Mouse (Mus musculus): Measurements from ENCODE around the gene Uqcrc2. TPM values are rescaled to one million over a fixed set of nuclear protein-coding genes. Genes with fewer than 3 reads are reported as not detected.

Uqcrc2 gene
- polyA plus RNA-seq, 1 experiment from 2014 or later: 189 TPM

- no peak overlapping the region for H3K4me2 ChIP-seq (replicated peaks)
- no peaks in the 10 kb centered on the region for H3K9me3 ChIP-seq
- WGBS: 29% methylated on average over 6 of the region's 6 CpGs
- no peak for ATAC-seq (ENCODE audit: low FRiP score, low read depth)
- H3K9ac ChIP-seq: no peak overlapping the region
- H3K27ac ChIP-seq: no peak overlapping the region
- H3K27me3 ChIP-seq: no peaks in the 10 kb centered on the region
- peaks cover 6% of the 10 kb centered on the region; the same call in 1 of the 2 replicates for H3K4me1 ChIP-seq
- peaks cover 20% of the 10 kb centered on the region for H3K36me3 ChIP-seq
- no peak overlapping the region for H3K4me3 ChIP-seq
Observed at GRCm38 (mm10) chr7:120695196-120695595, 60.2 kb downstream of the Uqcrc2 start.

- Histone ChIP-seq H3K4me2 (replicated peaks) (no peak overlapping the region), H3K27me3 (no peaks in the 10 kb centered on the region), H3K9ac (no peak overlapping the region), H3K36me3 (peaks cover 19% of the 10 kb centered on the region), H3K4me1 (peaks cover 6% of the 10 kb centered on the region; the same call in 1 of the 2 replicates), H3K27ac (no peak overlapping the region), H3K9me3 (no peaks in the 10 kb centered on the region), H3K4me3 (no peak overlapping the region)
- 71% methylated on average over 1 of the region's 1 CpGs for WGBS
- ATAC-seq (ENCODE audit: low FRiP score, low read depth): no peak
Observed at GRCm38 (mm10) chr7:120695641-120696040, 60.7 kb downstream of the Uqcrc2 start.

GRCm38 (mm10) chr7:120696331-120696730 is 61.4 kb downstream of the Uqcrc2 start:
- H3K9ac ChIP-seq: no peak overlapping the region
- ATAC-seq (ENCODE audit: low FRiP score, low read depth): no peak
- WGBS: 85% methylated on average over 2 of the region's 2 CpGs

GRCm38 (mm10) chr7:120699586-120699985 is 64.6 kb downstream of the Uqcrc2 start:
- no peak overlapping the region for H3K9ac ChIP-seq
- no peak overlapping the region for H3K4me2 ChIP-seq (replicated peaks)
- peaks cover 6% of the 10 kb centered on the region; the same call in 1 of the 2 replicates for H3K4me1 ChIP-seq
- peaks cover 5% of the 10 kb centered on the region; the same call in 1 of the 2 replicates for H3K36me3 ChIP-seq
- WGBS: 89% methylated on average over 6 of the region's 6 CpGs
- no peaks in the 10 kb centered on the region for H3K27me3 ChIP-seq
- no peaks in the 10 kb centered on the region for H3K9me3 ChIP-seq
- no peak overlapping the region for H3K4me3 ChIP-seq
- H3K27ac ChIP-seq: no peak overlapping the region
- ATAC-seq (ENCODE audit: low FRiP score, low read depth): no peak

More at GRCm38 (mm10) chr7:120696331-120696730, 61.4 kb downstream of the Uqcrc2 start:
- H3K9me3 ChIP-seq: no peaks in the 10 kb centered on the region
- no peaks in the 10 kb centered on the region for H3K27me3 ChIP-seq
- peaks cover 6% of the 10 kb centered on the region; the same call in 1 of the 2 replicates for H3K4me1 ChIP-seq
- H3K4me2 ChIP-seq (replicated peaks): no peak overlapping the region
- H3K27ac ChIP-seq: no peak overlapping the region
- H3K36me3 ChIP-seq: peaks cover 16% of the 10 kb centered on the region
- H3K4me3 ChIP-seq: no peak overlapping the region

GRCm38 (mm10) chr7:120703888-120704287 is 68.9 kb downstream of the Uqcrc2 start:
- 80% methylated on average over 3 of the region's 3 CpGs for WGBS
- Histone ChIP-seq H3K4me2 (replicated peaks) (no peak overlapping the region), H3K27ac (no peak overlapping the region), H3K4me3 (no peak overlapping the region), H3K9me3 (no peaks in the 10 kb centered on the region), H3K4me1 (peaks cover 6% of the 10 kb centered on the region; the same call in 1 of the 2 replicates), H3K9ac (no peak overlapping the region), H3K36me3 (no peaks in the 10 kb centered on the region), H3K27me3 (no peaks in the 10 kb centered on the region)
- ATAC-seq (ENCODE audit: low FRiP score, low read depth): no peak

Other genes with a start within 250 kb of the Uqcrc2 start
- gene Abca16, start 225.5 kb upstream of the Uqcrc2 start, polyA plus RNA-seq (2015; fragmentation: Nextera tagmentation; extraction: Ambion mirVana): not detected in 2 replicates
- gene Pdzd9, start 35.2 kb downstream of the Uqcrc2 start, polyA plus RNA-seq (2015; fragmentation: Nextera tagmentation; extraction: Ambion mirVana): 0.29 and 0.59 TPM in 2 replicates
- 16.1 and 16.4 TPM in 2 replicates for gene Mosmo, start 42.4 kb downstream of the Uqcrc2 start, polyA plus RNA-seq (2015; fragmentation: Nextera tagmentation; extraction: Ambion mirVana)
- 0.10 and 0.20 TPM in 2 replicates for gene Vwa3a, start 104.1 kb downstream of the Uqcrc2 start, polyA plus RNA-seq (2015; fragmentation: Nextera tagmentation; extraction: Ambion mirVana)
- not detected in 2 replicates for gene Gm5737, start 177.2 kb downstream of the Uqcrc2 start, polyA plus RNA-seq (2015; fragmentation: Nextera tagmentation; extraction: Ambion mirVana)
- gene Eef2k, start 207.7 kb downstream of the Uqcrc2 start, polyA plus RNA-seq (2015; fragmentation: Nextera tagmentation; extraction: Ambion mirVana): 33.3 and 36.3 TPM in 2 replicates